Mouse (Mus musculus): ENCODE data around the gene Nectin2. TPM values are rescaled to one million over a fixed set of nuclear protein-coding genes. Genes with fewer than 3 reads are reported as not detected.

Gene Nectin2
- polyA plus RNA-seq, 1 experiment: 74.7 TPM

- TF ChIP-seq CTCF (IDR thresholded peaks at IDR 0.05; ENCODE audit: insufficient read depth, low read length): no peak
- Histone ChIP-seq H3K4me3 (replicated peaks; ENCODE audit: extremely low read depth, low read depth, low read length) (no peak overlapping the region), H3K4me1 (ENCODE audit: control insufficient read depth, insufficient read depth, low read length) (peaks cover 3% of the 10 kb centered on the region; the same call in 1 of the 2 replicates)
- no peak for DNase-seq
- 70% methylated on average over 2 of the region's 2 CpGs for WGBS
Observed at GRCm38 (mm10) chr7:19716822-19717221, 33.5 kb downstream of the Nectin2 start.

DNA sequence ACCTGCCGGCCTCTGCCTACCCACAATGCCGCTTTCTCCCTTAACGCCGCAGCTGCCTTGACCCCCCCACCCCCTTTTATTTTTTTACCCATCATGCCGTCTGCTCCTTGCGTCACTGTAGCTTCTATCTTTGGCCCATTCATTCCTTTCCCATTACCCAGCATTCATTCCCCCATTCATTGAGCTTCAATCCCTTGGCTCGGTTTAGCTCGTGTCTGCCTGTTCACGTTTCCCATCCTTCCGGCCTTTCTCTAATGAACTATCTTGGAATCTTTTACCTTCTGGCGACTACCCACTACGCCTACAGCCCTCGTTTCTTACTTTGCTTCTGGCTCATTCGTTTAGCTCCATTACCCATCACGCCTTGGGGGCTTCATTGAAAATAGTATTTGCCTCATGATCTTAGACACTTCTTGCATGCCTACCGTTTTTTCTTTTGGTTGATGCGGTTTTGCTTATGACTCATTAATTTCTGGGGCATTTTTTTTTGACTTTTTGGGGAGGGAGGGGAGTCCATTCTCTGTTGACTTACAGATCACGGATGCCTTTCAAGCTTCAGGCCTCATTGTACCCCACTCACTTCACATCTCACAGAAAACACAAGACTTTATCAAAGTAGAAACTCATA is 34.1 kb downstream of the Nectin2 start:
- TF ChIP-seq POLR2A (IDR thresholded peaks at IDR 0.05; ENCODE audit: borderline replicate concordance, extremely low read depth, low read depth, low read length): no peak
- no peak for TF ChIP-seq CTCF (IDR thresholded peaks at IDR 0.05; ENCODE audit: insufficient read depth, low read length)
- DNase-seq: no peak
- Histone ChIP-seq H3K4me3 (replicated peaks; ENCODE audit: extremely low read depth, low read depth, low read length) (peak overlapping the region; percentile 68), H3K4me1 (ENCODE audit: control insufficient read depth, insufficient read depth, low read length) (peaks cover 3% of the 10 kb centered on the region; the same call in 1 of the 2 replicates)
- WGBS: 5% methylated on average over 18 of the region's 18 CpGs

- DNase-seq: peak; percentile 98
- Histone ChIP-seq H3K4me1 (ENCODE audit: control insufficient read depth, insufficient read depth, low read length) (peaks cover 3% of the 10 kb centered on the region; the same call in 1 of the 2 replicates), H3K4me3 (replicated peaks; ENCODE audit: extremely low read depth, low read depth, low read length) (peak within 1 kb of the TSS; percentile 90)
- under 1% methylated on average over 58 of the region's 59 CpGs for WGBS
- TF ChIP-seq CTCF (IDR thresholded peaks at IDR 0.05; ENCODE audit: insufficient read depth, low read length): no peak
- peak; percentile 92; the same call in 1 of the 2 replicates for TF ChIP-seq POLR2A (IDR thresholded peaks at IDR 0.05; ENCODE audit: borderline replicate concordance, extremely low read depth, low read depth, low read length)
Observed at GRCm38 (mm10) chr7:19715239-19716054, 34.8 kb downstream of the Nectin2 start, which contains the start of gene Tomm40. Gene Tomm40, minus strand, starts transcription at chr7:19715438.

- Histone ChIP-seq H3K4me3 (replicated peaks; ENCODE audit: extremely low read depth, low read depth, low read length) (peak overlapping the region; percentile 90), H3K4me1 (ENCODE audit: control insufficient read depth, insufficient read depth, low read length) (peaks cover 3% of the 10 kb centered on the region; the same call in 1 of the 2 replicates)
- under 1% methylated on average over 37 of the region's 39 CpGs for WGBS
- TF ChIP-seq CTCF (IDR thresholded peaks at IDR 0.05; ENCODE audit: insufficient read depth, low read length): no peak
- DNase-seq: no peak
Observed at GRCm38 (mm10) chr7:19714836-19715235, 35.4 kb downstream of the Nectin2 start.

DNA sequence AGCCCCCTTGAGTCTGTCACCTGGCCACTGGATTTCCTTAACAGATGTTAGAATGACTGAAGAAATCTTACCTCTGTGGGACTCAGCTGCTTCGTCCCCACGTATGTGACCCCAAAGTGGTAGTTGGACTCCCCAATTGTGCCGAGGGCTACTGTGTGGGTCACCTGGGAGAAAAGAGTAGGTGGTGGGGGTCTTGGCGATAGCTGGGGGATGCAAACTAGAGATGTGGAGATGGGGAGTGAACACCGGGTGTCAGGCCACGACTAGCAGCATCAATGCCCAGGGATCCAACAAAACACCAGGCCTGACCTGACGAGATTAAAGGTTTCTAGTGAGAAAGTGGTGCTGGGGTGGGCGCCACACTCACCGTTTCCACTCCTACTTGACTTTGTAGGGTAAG is 36.7 kb downstream of the Nectin2 start:
- no peak for DNase-seq
- no peak overlapping the region for H3K4me3 ChIP-seq (replicated peaks; ENCODE audit: extremely low read depth, low read depth, low read length)
- H3K4me1 ChIP-seq (ENCODE audit: control insufficient read depth, insufficient read depth, low read length): peaks cover 3% of the 10 kb centered on the region; the same call in 1 of the 2 replicates
- TF ChIP-seq POLR2A (IDR thresholded peaks at IDR 0.05; ENCODE audit: borderline replicate concordance, extremely low read depth, low read depth, low read length): no peak
- no peak for TF ChIP-seq CTCF (IDR thresholded peaks at IDR 0.05; ENCODE audit: insufficient read depth, low read length)
- WGBS: 85% methylated on average over 9 of the region's 9 CpGs

DNA sequence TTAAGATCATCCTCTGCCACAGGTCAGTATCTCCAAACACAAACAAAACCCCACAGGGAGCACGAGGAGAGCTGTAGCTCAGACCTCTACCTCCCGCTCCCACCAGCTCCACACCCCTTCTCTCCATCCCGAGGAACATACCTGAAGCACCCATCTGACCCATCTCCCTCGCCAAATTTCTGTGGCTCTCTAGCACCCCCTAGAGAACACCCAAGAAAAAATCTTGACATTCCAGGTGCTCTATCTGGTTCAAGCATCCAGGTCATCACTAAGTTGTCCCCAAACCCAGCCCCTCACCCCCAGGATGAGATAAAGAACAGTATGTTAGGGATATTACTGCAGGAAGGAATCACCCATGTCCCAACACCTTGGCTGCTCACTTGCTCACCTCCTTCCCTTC is 37.1 kb downstream of the Nectin2 start:
- no peak for DNase-seq
- Histone ChIP-seq H3K4me3 (replicated peaks; ENCODE audit: extremely low read depth, low read depth, low read length) (no peak overlapping the region), H3K4me1 (ENCODE audit: control insufficient read depth, insufficient read depth, low read length) (peaks cover 3% of the 10 kb centered on the region; the same call in 1 of the 2 replicates)
- TF ChIP-seq CTCF (IDR thresholded peaks at IDR 0.05; ENCODE audit: insufficient read depth, low read length): no peak
- no peak for TF ChIP-seq POLR2A (IDR thresholded peaks at IDR 0.05; ENCODE audit: borderline replicate concordance, extremely low read depth, low read depth, low read length)
- 37% methylated on average over 4 of the region's 4 CpGs for WGBS

DNA sequence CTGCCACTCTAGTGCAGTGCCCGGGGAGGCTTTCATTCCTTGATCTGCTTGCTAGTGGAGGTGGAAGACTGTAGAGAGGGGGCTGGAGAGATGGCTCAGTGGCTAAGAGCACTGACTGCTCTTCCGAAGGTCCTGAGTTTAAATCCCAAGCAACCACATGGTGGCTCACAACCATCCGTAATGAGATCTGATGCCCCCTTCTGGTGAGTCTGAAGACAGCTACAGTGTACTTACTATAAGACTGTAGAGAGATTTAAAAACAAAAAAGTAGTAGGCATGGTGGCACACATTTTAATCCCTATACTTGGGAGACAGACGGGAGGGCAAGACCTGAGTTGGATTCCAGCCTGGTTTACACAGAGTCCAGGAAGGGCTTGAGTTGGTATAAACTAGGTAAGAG is 37.9 kb downstream of the Nectin2 start:
- DNase-seq: no peak

GRCm38 (mm10) chr7:19710650-19711049 is 39.6 kb downstream of the Nectin2 start:
- WGBS: 92% methylated on average over 10 of the region's 10 CpGs
- DNase-seq: no peak
- H3K4me3 ChIP-seq (replicated peaks; ENCODE audit: extremely low read depth, low read depth, low read length): no peak overlapping the region
- H3K4me1 ChIP-seq (ENCODE audit: control insufficient read depth, insufficient read depth, low read length): peaks cover 3% of the 10 kb centered on the region; the same call in 1 of the 2 replicates
- TF ChIP-seq CTCF (IDR thresholded peaks at IDR 0.05; ENCODE audit: insufficient read depth, low read length) (no peak), POLR2A (IDR thresholded peaks at IDR 0.05; ENCODE audit: borderline replicate concordance, extremely low read depth, low read depth, low read length) (no peak)

More for the DNA sequence above, 37.9 kb downstream of the Nectin2 start:
- Histone ChIP-seq H3K4me3 (replicated peaks; ENCODE audit: extremely low read depth, low read depth, low read length) (no peak overlapping the region), H3K4me1 (ENCODE audit: control insufficient read depth, insufficient read depth, low read length) (peaks cover 3% of the 10 kb centered on the region; the same call in 1 of the 2 replicates)
- 67% methylated on average over 4 of the region's 4 CpGs for WGBS
- no peak for TF ChIP-seq CTCF (IDR thresholded peaks at IDR 0.05; ENCODE audit: insufficient read depth, low read length)
- no peak for TF ChIP-seq POLR2A (IDR thresholded peaks at IDR 0.05; ENCODE audit: borderline replicate concordance, extremely low read depth, low read depth, low read length)

DNA sequence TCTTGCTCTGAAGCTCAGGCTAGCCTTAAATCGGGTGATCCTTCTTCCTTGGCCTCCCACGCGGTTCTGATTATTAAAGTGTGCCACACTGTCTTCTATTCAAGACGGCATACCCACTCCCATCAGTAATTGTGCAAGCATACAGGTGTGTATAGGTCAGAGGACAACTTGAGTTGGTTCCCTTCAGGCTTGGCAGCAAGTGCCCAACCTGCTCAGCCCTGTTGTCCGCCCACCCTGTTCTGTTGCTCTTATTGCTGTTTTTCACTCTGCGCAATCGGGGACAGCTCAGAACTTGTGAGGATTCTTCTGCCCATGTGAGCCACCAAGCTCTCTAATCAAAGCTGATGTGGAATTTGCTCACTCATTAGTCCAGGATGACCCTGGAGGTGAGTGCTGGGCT is 45.0 kb downstream of the Nectin2 start:
- TF ChIP-seq CTCF (IDR thresholded peaks at IDR 0.05; ENCODE audit: insufficient read depth, low read length) (no peak), POLR2A (IDR thresholded peaks at IDR 0.05; ENCODE audit: borderline replicate concordance, extremely low read depth, low read depth, low read length) (no peak)
- H3K4me3 ChIP-seq (replicated peaks; ENCODE audit: extremely low read depth, low read depth, low read length): no peak overlapping the region
- 94% methylated on average over 7 of the region's 7 CpGs for WGBS
- no peak for DNase-seq
- H3K4me1 ChIP-seq (ENCODE audit: control insufficient read depth, insufficient read depth, low read length): peaks cover 7% of the 10 kb centered on the region; the same call in 1 of the 2 replicates

Measured in lung, adult 2 months (tissue).